ENCODE assay signal across 25 mouse cellular contexts in genomic region chr13:100597284-100597683, GRCm38 (mm10). TPM values are rescaled to one million over a fixed set of nuclear protein-coding genes. Genes with fewer than 3 reads are reported as not detected.
"Had no signal": no experiment of that assay in that cellular context is flagged by ENCODE, and none has a peak within 500 bp of the region (broad histone marks: within the 10 kb centered on the region; RNA-seq: fewer than 3 reads in every experiment).

No protein-coding gene starts in this region.

- DNase-seq: cerebellum, adult 9-11 months; cerebellum, postnatal 10 days; cerebellum, postnatal 14 days; cerebellum, postnatal 25 days; cerebellum, postnatal 36 days; embryo, embryonic 11 days; forebrain, postnatal 0 days; gastrocnemius, adult 2 months; gastrocnemius, postnatal 10 days; gastrocnemius, postnatal 14 days; gastrocnemius, postnatal 25 days; gastrocnemius, postnatal 36 days; heart, adult 18-20 months; heart, adult 2 months had no signal

- H3K27ac ChIP-seq: embryonic facial prominence, embryonic 12.5 days; embryonic facial prominence, embryonic 13.5 days; embryonic facial prominence, embryonic 15.5 days; forebrain, embryonic 10.5 days; forebrain, embryonic 12.5 days; forebrain, embryonic 13.5 days; forebrain, embryonic 15.5 days; gastrocnemius, adult 2 months; heart, adult 2 months; heart, embryonic 10.5 days had no signal

- H3K4me2 ChIP-seq: embryonic facial prominence, embryonic 12.5 days; embryonic facial prominence, embryonic 13.5 days; embryonic facial prominence, embryonic 15.5 days; forebrain, embryonic 12.5 days; forebrain, embryonic 13.5 days; forebrain, embryonic 15.5 days had no signal

- H3K4me3 ChIP-seq: embryonic facial prominence, embryonic 12.5 days; embryonic facial prominence, embryonic 13.5 days; embryonic facial prominence, embryonic 15.5 days; erythroblast, embryonic 14.5 days; forebrain, embryonic 10.5 days; forebrain, embryonic 12.5 days; forebrain, embryonic 13.5 days; forebrain, embryonic 15.5 days; gastrocnemius, adult 2 months; heart, adult 2 months; heart, embryonic 10.5 days had no signal

- H3K27me3 ChIP-seq: embryonic facial prominence, embryonic 12.5 days; embryonic facial prominence, embryonic 13.5 days; embryonic facial prominence, embryonic 15.5 days; forebrain, embryonic 12.5 days; forebrain, embryonic 13.5 days; forebrain, embryonic 15.5 days had no signal

- H3K9ac ChIP-seq: embryonic facial prominence, embryonic 12.5 days; embryonic facial prominence, embryonic 13.5 days; embryonic facial prominence, embryonic 15.5 days; forebrain, embryonic 12.5 days; forebrain, embryonic 15.5 days; forebrain, postnatal 0 days had no signal

- H3K36me3 ChIP-seq: embryonic facial prominence, embryonic 12.5 days; embryonic facial prominence, embryonic 13.5 days; embryonic facial prominence, embryonic 15.5 days; forebrain, embryonic 10.5 days; forebrain, embryonic 12.5 days; forebrain, embryonic 15.5 days; heart, embryonic 10.5 days had no signal

- H3K4me1 ChIP-seq: embryonic facial prominence, embryonic 12.5 days; embryonic facial prominence, embryonic 13.5 days; embryonic facial prominence, embryonic 15.5 days; forebrain, embryonic 12.5 days; forebrain, embryonic 13.5 days; forebrain, embryonic 15.5 days; heart, embryonic 10.5 days had no signal

- H3K9me3 ChIP-seq: embryonic facial prominence, embryonic 12.5 days; embryonic facial prominence, embryonic 13.5 days; embryonic facial prominence, embryonic 15.5 days; forebrain, embryonic 10.5 days; forebrain, embryonic 12.5 days; forebrain, embryonic 13.5 days; forebrain, embryonic 15.5 days; heart, embryonic 10.5 days had no signal

RNA-seq across cellular contexts. Expression of gene Marveld2, which starts 19.5 kb away (rescaled TPM):
- polyA plus RNA-seq: erythroblast, embryonic 14.5 days had no signal

RNA-seq across cellular contexts. Expression of gene Ocln, which starts 44.8 kb away (rescaled TPM):
- total RNA-seq: common myeloid progenitor, adult 5-6 weeks; granulocyte monocyte progenitor cell, adult 5-6 weeks had no signal
- polyA plus RNA-seq: erythroblast, embryonic 14.5 days had no signal
